Mouse (Mus musculus): ENCODE results near the gene U2af1l4.

U2af1l4 gene

DNA sequence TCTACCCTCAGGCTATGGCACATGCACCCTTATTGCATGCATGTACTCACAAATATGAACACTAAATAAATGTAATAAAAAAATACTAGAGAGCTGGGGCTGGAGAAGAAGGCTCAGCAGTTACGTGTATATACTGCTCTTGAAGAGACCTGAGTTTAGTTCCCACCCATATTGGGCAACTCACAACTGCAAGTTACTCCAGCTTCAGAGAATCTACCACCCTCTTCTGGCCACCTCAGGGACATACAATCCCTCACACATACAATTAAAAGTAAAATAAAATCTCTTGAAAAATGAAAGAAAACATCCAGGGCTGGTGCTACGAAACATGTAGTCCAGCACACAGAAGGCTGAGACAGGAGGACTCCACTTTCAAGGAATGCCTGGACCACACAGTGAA is 51.4 kb downstream of the U2af1l4 start:
- DNase-seq = no peak

Measured in kidney, postnatal 4 days (tissue).